Mouse (Mus musculus): ENCODE measurements around the gene Tmem143. TPM values are rescaled to one million over a fixed set of nuclear protein-coding genes. Genes with fewer than 3 reads are reported as not detected.
"Not testable (repeated sequence)": the region's sequence is repeated elsewhere in the genome, so short reads cannot be mapped to it uniquely, and the experiment has no call there.

Tmem143 gene
- polyA plus RNA-seq, 1 experiment, result 35.5 TPM

GRCm38 (mm10) chr7:45935114-45935513 lies 38.4 kb downstream of the Tmem143 start:
- DNase-seq, result no peak
- 13% methylated on average over 7 of the region's 7 CpGs for WGBS

GRCm38 (mm10) chr7:45939836-45940235 lies 43.1 kb downstream of the Tmem143 start:
- no peak for TF ChIP-seq POLR2A (IDR thresholded peaks at IDR 0.05; ENCODE audit: borderline replicate concordance, extremely low read depth, low read depth, low read length)
- TF ChIP-seq CTCF (IDR thresholded peaks at IDR 0.05; ENCODE audit: insufficient read depth, low read length), result no peak
- no peak for DNase-seq
- 13% methylated on average over 2 of the region's 2 CpGs for WGBS
- H3K4me3 ChIP-seq (replicated peaks; ENCODE audit: extremely low read depth, low read depth, low read length), result no peak overlapping the region
- H3K4me1 ChIP-seq (ENCODE audit: control insufficient read depth, insufficient read depth, low read length), result no peaks in the 10 kb centered on the region

More at GRCm38 (mm10) chr7:45935114-45935513, 38.4 kb downstream of the Tmem143 start:
- Histone ChIP-seq H3K4me1 (ENCODE audit: control insufficient read depth, insufficient read depth, low read length) (no peaks in the 10 kb centered on the region), H3K4me3 (replicated peaks; ENCODE audit: extremely low read depth, low read depth, low read length) (no peak overlapping the region)
- TF ChIP-seq CTCF (IDR thresholded peaks at IDR 0.05; ENCODE audit: insufficient read depth, low read length) (peak; percentile 90), POLR2A (IDR thresholded peaks at IDR 0.05; ENCODE audit: borderline replicate concordance, extremely low read depth, low read depth, low read length) (no peak)

- no peaks in the 10 kb centered on the region for H3K4me1 ChIP-seq (ENCODE audit: control insufficient read depth, insufficient read depth, low read length)
- TF ChIP-seq POLR2A (IDR thresholded peaks at IDR 0.05; ENCODE audit: borderline replicate concordance, extremely low read depth, low read depth, low read length) (no peak), CTCF (IDR thresholded peaks at IDR 0.05; ENCODE audit: insufficient read depth, low read length) (no peak)
- DNase-seq, result no peak
- 76% methylated on average over 9 of the region's 9 CpGs for WGBS
- H3K4me3 ChIP-seq (replicated peaks; ENCODE audit: extremely low read depth, low read depth, low read length), result no peak overlapping the region
These were observed 45.2 kb downstream of the Tmem143 start for GRCm38 (mm10) chr7:45941986-45942385.

GRCm38 (mm10) chr7:45943280-45943679 lies 46.5 kb downstream of the Tmem143 start:
- not testable (repeated sequence) for H3K4me3 ChIP-seq (replicated peaks; ENCODE audit: extremely low read depth, low read depth, low read length); H3K4me1 ChIP-seq (ENCODE audit: control insufficient read depth, insufficient read depth, low read length); DNase-seq
- WGBS, result 48% methylated on average over 1 of the region's 1 CpGs
- peak; percentile 10; the same call in 1 of the 2 replicates for TF ChIP-seq CTCF (IDR thresholded peaks at IDR 0.05; ENCODE audit: insufficient read depth, low read length)

- no peaks in the 10 kb centered on the region for H3K4me1 ChIP-seq (ENCODE audit: control insufficient read depth, insufficient read depth, low read length)
- TF ChIP-seq POLR2A (IDR thresholded peaks at IDR 0.05; ENCODE audit: borderline replicate concordance, extremely low read depth, low read depth, low read length) (no peak), CTCF (IDR thresholded peaks at IDR 0.05; ENCODE audit: insufficient read depth, low read length) (no peak)
- H3K4me3 ChIP-seq (replicated peaks; ENCODE audit: extremely low read depth, low read depth, low read length), result no peak overlapping the region
- WGBS, result 55% methylated on average over 4 of the region's 4 CpGs
- DNase-seq, result no peak
These were observed 52.3 kb downstream of the Tmem143 start for GRCm38 (mm10) chr7:45949061-45949460.

- TF ChIP-seq POLR2A (IDR thresholded peaks at IDR 0.05; ENCODE audit: borderline replicate concordance, extremely low read depth, low read depth, low read length), result no peak
- TF ChIP-seq CTCF (IDR thresholded peaks at IDR 0.05; ENCODE audit: insufficient read depth, low read length), result no peak
- WGBS, result 40% methylated on average over 4 of the region's 4 CpGs
These were observed 59.9 kb downstream of the Tmem143 start for GRCm38 (mm10) chr7:45956611-45957010.

More at GRCm38 (mm10) chr7:45956611-45957010, 59.9 kb downstream of the Tmem143 start:
- Histone ChIP-seq H3K4me3 (replicated peaks; ENCODE audit: extremely low read depth, low read depth, low read length) (no peak overlapping the region), H3K4me1 (ENCODE audit: control insufficient read depth, insufficient read depth, low read length) (no peaks in the 10 kb centered on the region)
- no peak for DNase-seq

Other genes starting within 250 kb of the Tmem143 start
- 1.0 and 4.1 TPM in 2 replicates for gene Fut2, start 230.5 kb upstream of the Tmem143 start, polyA plus RNA-seq (2012; rRNA removed)
- 5.5 and 7.7 TPM in 2 replicates for gene Ntn5, start 212.9 kb upstream of the Tmem143 start, polyA plus RNA-seq (2012; rRNA removed)
- gene Sec1, start 202.5 kb upstream of the Tmem143 start, polyA plus RNA-seq (2012; rRNA removed), result 3.7 and 4.5 TPM in 2 replicates
- gene Car11, start 197.1 kb upstream of the Tmem143 start, polyA plus RNA-seq (2012; rRNA removed), result 5.1 and 6.2 TPM in 2 replicates
- gene Dbp, start 191.9 kb upstream of the Tmem143 start, polyA plus RNA-seq (2012; rRNA removed), result 43.1 and 133 TPM in 2 replicates
- 1,119 and 1,194 TPM in 2 replicates for gene Rpl18, start 181.5 kb upstream of the Tmem143 start, polyA plus RNA-seq (2012; rRNA removed)
- 59.7 and 62.4 TPM in 2 replicates for gene Sphk2, start 178.9 kb upstream of the Tmem143 start, polyA plus RNA-seq (2012; rRNA removed)
- 12.2 and 15.0 TPM in 2 replicates for gene Fam83e, start 175.7 kb upstream of the Tmem143 start, polyA plus RNA-seq (2012; rRNA removed)
- not detected in 2 replicates for gene Spaca4, start 171.1 kb upstream of the Tmem143 start, polyA plus RNA-seq (2012; rRNA removed)
- 0.70 and 1.5 TPM in 2 replicates for gene Lmtk3, start 113.2 kb upstream of the Tmem143 start, polyA plus RNA-seq (2012; rRNA removed)
- 5.5 and 19.3 TPM in 2 replicates for gene Sult2b1, start 112.3 kb upstream of the Tmem143 start, polyA plus RNA-seq (2012; rRNA removed)
- gene Cyth2, start 82.4 kb upstream of the Tmem143 start, polyA plus RNA-seq (2012; rRNA removed), result 42.6 and 57.7 TPM in 2 replicates
- 0.43 and 0.49 TPM in 2 replicates for gene Kcnj14, start 72.2 kb upstream of the Tmem143 start, polyA plus RNA-seq (2012; rRNA removed)
- 7.9 and 11.8 TPM in 2 replicates for gene Grwd1, start 66.0 kb upstream of the Tmem143 start, polyA plus RNA-seq (2012; rRNA removed)
- gene Kdelr1, start 24.2 kb upstream of the Tmem143 start, polyA plus RNA-seq (2012; rRNA removed), result 178 and 208 TPM in 2 replicates
- 2.5 and 3.5 TPM in 2 replicates for gene Grin2d, start 18.6 kb upstream of the Tmem143 start, polyA plus RNA-seq (2012; rRNA removed)
- not detected in 2 replicates for gene Syngr4, start 227 bp upstream of the Tmem143 start, polyA plus RNA-seq (2012; rRNA removed)
- gene Emp3, start 24.5 kb downstream of the Tmem143 start, polyA plus RNA-seq (2012; rRNA removed), result 210 and 228 TPM in 2 replicates
- gene Ccdc114, start 27.1 kb downstream of the Tmem143 start, polyA plus RNA-seq (2012; rRNA removed), result 10.3 and 12.3 TPM in 2 replicates
- gene Abcc6, start 133.4 kb downstream of the Tmem143 start, polyA plus RNA-seq (2012; rRNA removed), result 1.5 TPM in 2 replicates
- 27.8 and 34.0 TPM in 2 replicates for gene Nomo1, start 136.8 kb downstream of the Tmem143 start, polyA plus RNA-seq (2012; rRNA removed)
- 4.9 and 5.3 TPM in 2 replicates for gene Kcnj11, start 203.8 kb downstream of the Tmem143 start, polyA plus RNA-seq (2012; rRNA removed)

Data from lung, adult 2 months (tissue).